In the genomic region with DNA sequence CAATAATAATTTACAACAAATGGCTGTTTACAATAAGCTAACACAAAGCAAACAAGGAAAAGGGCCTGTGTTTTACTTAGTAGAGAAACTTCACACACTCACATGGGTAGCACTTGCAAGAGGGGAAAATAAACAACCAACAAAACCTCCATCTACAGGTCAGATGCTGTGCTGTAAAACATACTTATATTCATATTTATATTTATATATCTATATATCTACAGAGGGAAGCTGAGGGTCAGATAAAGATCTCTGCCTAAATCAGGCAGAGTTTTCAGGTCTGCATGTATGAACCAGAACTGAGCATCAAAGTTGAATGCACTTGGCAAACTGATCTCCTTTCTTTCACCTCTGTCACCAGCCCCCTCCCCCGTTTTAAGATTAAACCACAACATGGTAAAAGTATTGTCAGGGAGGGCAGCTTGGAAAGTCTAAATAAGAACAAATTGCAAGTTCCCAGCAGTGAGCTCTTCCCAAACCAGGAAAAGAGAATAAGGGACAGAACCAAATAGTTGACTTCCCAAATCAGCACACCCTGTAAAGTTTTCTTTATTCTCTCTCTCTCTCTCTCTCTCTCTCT, we compare ENCODE assay signal across 9 mouse cellular contexts. TPM values are rescaled to one million over a fixed set of nuclear protein-coding genes. Genes with fewer than 3 reads are reported as not detected.
DNase-seq lines count a peak whose midpoint lies in the region; ATAC-seq lines count a peak whose summit lies in the region.
"Had no signal": no experiment of that assay in that cellular context is flagged by ENCODE, and none has a peak within 500 bp of the region (broad histone marks: within the 10 kb centered on the region; RNA-seq: fewer than 3 reads in every experiment).

No protein-coding gene starts in this region.

- peak overlapping the region; percentile 47; the same call in 1 of the 2 replicates for H3K9ac ChIP-seq in heart, embryonic 11.5 days (ENCODE audit: low read depth, low read length)
- peak overlapping the region; percentile 92 for H3K9ac ChIP-seq in hindbrain, embryonic 14.5 days
- peak overlapping the region; percentile 92 for H3K9ac ChIP-seq in midbrain, embryonic 12.5 days (replicated peaks)

- ATAC-seq in heart, embryonic 11.5 days (replicated peaks; ENCODE audit: insufficient number of reproducible peaks, low FRiP score, low TSS enrichment) = no peak
- ATAC-seq in hindbrain, embryonic 14.5 days (ENCODE audit: low FRiP score) = no peak
- ATAC-seq in midbrain, embryonic 12.5 days (ENCODE audit: low FRiP score, low read depth) = no peak
- no peak for ATAC-seq in megakaryocyte, adult 5-6 weeks (ENCODE audit: poor library complexity, severe bottlenecking)
- ATAC-seq in activated CD4-positive, CD25-positive, alpha-beta regulatory T cell, adult 4 months = no peak

- H3K27ac ChIP-seq in heart, embryonic 11.5 days (ENCODE audit: low read depth, low read length) = peak overlapping the region; percentile 86; the same call in 1 of the 2 replicates
- H3K27ac ChIP-seq in brown adipose tissue, adult 24 weeks (replicated peaks; ENCODE audit: low read depth, low read length) = peak overlapping the region; percentile 50
- H3K27ac ChIP-seq in hindbrain, embryonic 14.5 days = peak overlapping the region; percentile 96
- peak overlapping the region; percentile 98 for H3K27ac ChIP-seq in midbrain, embryonic 12.5 days (replicated peaks)

- H3K27me3 ChIP-seq in heart, embryonic 11.5 days (ENCODE audit: control insufficient read depth, insufficient read depth, low read length) = peaks cover 45% of the 10 kb centered on the region
- peaks cover 20% of the 10 kb centered on the region; the same call in 1 of the 2 replicates for H3K27me3 ChIP-seq in hindbrain, embryonic 14.5 days (ENCODE audit: control insufficient read depth, insufficient read depth, low read length)
- peaks cover 61% of the 10 kb centered on the region for H3K27me3 ChIP-seq in midbrain, embryonic 12.5 days
- H3K27me3 ChIP-seq: CH12.LX had no signal

- H3K36me3 ChIP-seq in heart, embryonic 11.5 days (ENCODE audit: control insufficient read depth, insufficient read depth, low read length) = no peaks in the 10 kb centered on the region
- H3K36me3 ChIP-seq in hindbrain, embryonic 14.5 days (replicated peaks; ENCODE audit: control insufficient read depth, insufficient read depth) = peaks cover 18% of the 10 kb centered on the region
- 0 out of 2 replicates have a peak, but pooled peaks cover 4% of the 10 kb centered on the region for H3K36me3 ChIP-seq in midbrain, embryonic 12.5 days

- peak overlapping the region; percentile 75 for H3K4me2 ChIP-seq in heart, embryonic 11.5 days
- peak overlapping the region; percentile 72 for H3K4me2 ChIP-seq in hindbrain, embryonic 14.5 days (replicated peaks)
- peak overlapping the region; percentile 83 for H3K4me2 ChIP-seq in midbrain, embryonic 12.5 days (replicated peaks)

- peaks cover 12% of the 10 kb centered on the region for H3K4me1 ChIP-seq in heart, embryonic 11.5 days (ENCODE audit: control insufficient read depth, insufficient read depth, low read length)
- H3K4me1 ChIP-seq in brown adipose tissue, adult 24 weeks (ENCODE audit: control insufficient read depth, insufficient read depth, insufficient read length, low read length) = peaks cover 11% of the 10 kb centered on the region
- H3K4me1 ChIP-seq in hindbrain, embryonic 14.5 days (replicated peaks; ENCODE audit: control insufficient read depth, insufficient read depth, low read length) = peaks cover 46% of the 10 kb centered on the region
- peaks cover 33% of the 10 kb centered on the region for H3K4me1 ChIP-seq in midbrain, embryonic 12.5 days

- H3K4me3 ChIP-seq in heart, embryonic 11.5 days (ENCODE audit: low read depth, low read length) = peak overlapping the region; percentile 67; the same call in 1 of the 2 replicates
- peak overlapping the region; percentile 44 for H3K4me3 ChIP-seq in brown adipose tissue, adult 24 weeks (ENCODE audit: insufficient read depth, low read depth, low read length)
- H3K4me3 ChIP-seq in hindbrain, embryonic 14.5 days (replicated peaks; ENCODE audit: low read length) = peak overlapping the region; percentile 73
- peak overlapping the region; percentile 63 for H3K4me3 ChIP-seq in midbrain, embryonic 12.5 days

- 0% methylated on average over 1 of the region's 1 CpGs for WGBS in heart, embryonic 11.5 days (ENCODE audit: insufficient replicate concordance)
- 0% methylated on average over 1 of the region's 1 CpGs for whole genome bisulfite sequencing in hindbrain, embryonic 14.5 days
- 0% methylated on average over 1 of the region's 1 CpGs for WGBS in midbrain, embryonic 12.5 days

- no peaks in the 10 kb centered on the region for H3K9me3 ChIP-seq in heart, embryonic 11.5 days (replicated peaks; ENCODE audit: control insufficient read depth, low read length)
- no peaks in the 10 kb centered on the region for H3K9me3 ChIP-seq in hindbrain, embryonic 14.5 days (ENCODE audit: control insufficient read depth, low read length)
- no peaks in the 10 kb centered on the region for H3K9me3 ChIP-seq in midbrain, embryonic 12.5 days

- DNase-seq in heart, adult 18-20 months = no peak
- no peak for DNase-seq in hindbrain, embryonic 14.5 days (ENCODE audit: low spot score)
- DNase-seq in adrenal gland, adult 8-10 months = no peak

RNA-seq across cellular contexts. Expression of a gene that starts 14.5 kb away (rescaled TPM):
- 30.4 and 34.4 TPM in 2 replicates for polyA plus RNA-seq in heart, embryonic 11.5 days (2014; fragmentation: Nextera tagmentation; extraction: Ambion mirVana)
- 10 to 100 TPM; 13.6 to 14.8 TPM for total RNA-seq in heart, adult 18-20 months (2021)
- 10.5 and 14.5 TPM in 2 replicates for polyA plus RNA-seq in brown adipose tissue, adult 24 weeks (2012; ENCODE audit: insufficient read depth, insufficient read length, missing spikeins)
- 105 and 127 TPM in 2 replicates for polyA plus RNA-seq in hindbrain, embryonic 14.5 days (2014; fragmentation: Nextera tagmentation; extraction: Ambion mirVana)
- polyA plus RNA-seq in midbrain, embryonic 12.5 days (2016; fragmentation: Nextera tagmentation; extraction: Ambion mirVana) = 105 and 143 TPM in 2 replicates
- not detected in 2 replicates for total RNA-seq in megakaryocyte, adult 5-6 weeks (2015)
- total RNA-seq in megakaryocyte, adult 5-6 weeks (2017) = not detected in 2 replicates
- polyA plus RNA-seq in activated CD4-positive, CD25-positive, alpha-beta regulatory T cell, adult 4 months (2017; shearing (Covaris generic)) = not detected
- total RNA-seq in adrenal gland, adult 8-10 months (2022) = 100 to 1,000 TPM; 108 to 141 (median 120) TPM
- total RNA-seq: CH12.LX had no signal

Comparison
In these comparisons a context has a peak if more than half of its experiments do, and no peak if none do; other contexts are left out.
1. RNA of a gene that starts 14.5 kb away (polyA plus RNA-seq): 105 to 127 TPM in hindbrain, embryonic 14.5 days, 105 to 143 TPM in midbrain, embryonic 12.5 days, 30.4 to 34.4 TPM in heart, embryonic 11.5 days and 10.5 to 14.5 TPM in brown adipose tissue, adult 24 weeks; not detected in activated CD4-positive, CD25-positive, alpha-beta regulatory T cell, adult 4 months; every median in the first group is over 10 times any median in the second.
2. Peak in every context shown above with its lines, with median percentiles within 50 percentile points of each other: H3K27ac ChIP-seq, H3K4me2 ChIP-seq, H3K4me3 ChIP-seq and H3K9ac ChIP-seq.